Mouse (Mus musculus) myocyte (in vitro differentiated cells): Measurements from ENCODE around the gene Tmem86a.

Source experiments
- CEBPB ChIP-seq: IDR thresholded peaks from 2 replicates; pipeline ENCODE4 v1.6.1; 2011; ENCODE audit warnings: mild to moderate bottlenecking, moderate library complexity; ENCODE audit not compliant: poor library complexity, insufficient read depth, severe bottlenecking
- E2F4 ChIP-seq: IDR thresholded peaks from one replicate; pipeline ENCODE4 v1.6.1; 2011; ENCODE audit warnings: mild to moderate bottlenecking, control low read depth, moderate library complexity; ENCODE audit not compliant: insufficient read depth
- MAX ChIP-seq: IDR thresholded peaks from one replicate; pipeline ENCODE4 v1.6.1; 2011; ENCODE audit warnings: low read depth, mild to moderate bottlenecking, control low read depth
- MYOD1 ChIP-seq, 3 experiments: IDR thresholded peaks; one replicate each; pipeline ENCODE4 v1.6.1; 2011; ENCODE audit warnings: control low read depth in 2 of 3, low read depth in 2 of 3, mild to moderate bottlenecking in 2 of 3, moderate library complexity in 1 of 3; ENCODE audit not compliant: insufficient read length in 2 of 3, control insufficient read depth in 1 of 3
- MYOG ChIP-seq, 3 experiments: IDR thresholded peaks; one replicate each; pipeline ENCODE4 v1.6.1; 2011; ENCODE audit warnings: control low read depth in 2 of 3, low read depth in 2 of 3, mild to moderate bottlenecking in 2 of 3; ENCODE audit not compliant: insufficient read length in 2 of 3, control insufficient read depth in 1 of 3, insufficient read depth in 1 of 3
- POLR2A ChIP-seq: IDR thresholded peaks from one replicate; pipeline ENCODE4 v1.6.1; 2011; ENCODE audit warnings: low read depth, mild to moderate bottlenecking, control low read depth, moderate library complexity; ENCODE audit not compliant: insufficient read length
- POLR2AphosphoS2 ChIP-seq: IDR thresholded peaks from one replicate; pipeline ENCODE4 v1.6.1; 2011; ENCODE audit warnings: low read depth, control low read depth; ENCODE audit not compliant: insufficient read length
- TCF12 ChIP-seq: IDR thresholded peaks from one replicate; pipeline ENCODE4 v1.6.1; 2011; ENCODE audit warnings: mild to moderate bottlenecking, control low read depth; ENCODE audit not compliant: poor library complexity, insufficient read depth, severe bottlenecking

DNA sequence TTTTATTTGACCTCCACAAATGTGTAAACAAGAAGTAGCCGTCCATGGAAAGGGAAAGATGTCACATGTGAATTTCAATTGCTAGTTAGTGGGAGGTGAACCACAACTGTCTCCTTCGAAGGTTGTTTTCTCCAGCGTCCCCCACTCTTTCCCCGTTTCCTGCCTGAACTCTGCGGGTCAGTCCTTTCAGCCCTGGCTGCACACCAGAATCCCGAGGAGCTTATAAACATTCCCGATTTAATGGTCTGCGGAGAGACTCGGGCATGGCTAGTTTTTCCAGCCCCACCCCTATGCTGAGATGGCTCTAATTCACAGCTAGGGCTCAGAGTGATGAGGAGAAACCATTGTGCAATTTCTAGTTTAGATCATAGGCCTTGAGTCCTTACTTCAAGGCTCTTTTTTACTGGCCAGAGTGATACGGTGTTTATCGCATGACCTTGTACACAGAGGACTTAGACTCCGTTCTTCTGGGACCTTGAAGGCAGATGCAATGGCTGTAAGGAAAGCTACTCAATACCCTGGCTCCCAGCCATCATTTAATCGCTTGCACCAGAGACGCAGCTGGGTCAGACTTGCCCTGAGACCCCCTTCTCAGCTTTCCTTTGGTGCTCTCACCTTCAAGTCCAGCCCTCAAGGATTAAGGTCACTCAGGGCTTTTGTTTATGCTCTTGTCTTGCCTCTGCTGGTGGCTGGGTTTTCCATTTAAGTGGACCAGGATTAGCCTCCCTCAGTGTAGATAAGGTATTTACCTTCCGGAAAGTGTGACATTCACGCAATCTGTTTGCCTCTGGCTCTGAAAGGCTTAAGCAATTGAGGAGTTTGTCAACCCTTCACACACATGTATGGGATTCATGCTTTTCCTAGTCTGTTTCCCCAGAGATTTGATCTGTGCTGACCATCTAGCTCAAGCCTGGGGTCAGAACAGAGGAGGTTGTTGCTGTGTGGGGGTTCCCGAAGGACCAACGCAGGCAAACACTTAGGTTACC, 23.4 kb downstream of the Tmem86a start:
- TF ChIP-seq POLR2A: no peak
- TF ChIP-seq MAX: no peak
- no peak for TF ChIP-seq E2F4
- no peak for TF ChIP-seq CEBPB
- TF ChIP-seq TCF12: no peak
- no peak for TF ChIP-seq POLR2AphosphoS2
- TF ChIP-seq MYOD1 (IDR thresholded peaks at IDR 0.05; ENCODE audit: control insufficient read depth in 1 of 3, insufficient read length in 2 of 3, low read depth in 2 of 3): no peak
- no peak for TF ChIP-seq MYOG (IDR thresholded peaks at IDR 0.05; ENCODE audit: control insufficient read depth in 1 of 3, insufficient read depth in 1 of 3, insufficient read length in 2 of 3, low read depth in 2 of 3)
